Mouse (Mus musculus): ENCODE data around the gene Prepl.

The Prepl gene

DNA sequence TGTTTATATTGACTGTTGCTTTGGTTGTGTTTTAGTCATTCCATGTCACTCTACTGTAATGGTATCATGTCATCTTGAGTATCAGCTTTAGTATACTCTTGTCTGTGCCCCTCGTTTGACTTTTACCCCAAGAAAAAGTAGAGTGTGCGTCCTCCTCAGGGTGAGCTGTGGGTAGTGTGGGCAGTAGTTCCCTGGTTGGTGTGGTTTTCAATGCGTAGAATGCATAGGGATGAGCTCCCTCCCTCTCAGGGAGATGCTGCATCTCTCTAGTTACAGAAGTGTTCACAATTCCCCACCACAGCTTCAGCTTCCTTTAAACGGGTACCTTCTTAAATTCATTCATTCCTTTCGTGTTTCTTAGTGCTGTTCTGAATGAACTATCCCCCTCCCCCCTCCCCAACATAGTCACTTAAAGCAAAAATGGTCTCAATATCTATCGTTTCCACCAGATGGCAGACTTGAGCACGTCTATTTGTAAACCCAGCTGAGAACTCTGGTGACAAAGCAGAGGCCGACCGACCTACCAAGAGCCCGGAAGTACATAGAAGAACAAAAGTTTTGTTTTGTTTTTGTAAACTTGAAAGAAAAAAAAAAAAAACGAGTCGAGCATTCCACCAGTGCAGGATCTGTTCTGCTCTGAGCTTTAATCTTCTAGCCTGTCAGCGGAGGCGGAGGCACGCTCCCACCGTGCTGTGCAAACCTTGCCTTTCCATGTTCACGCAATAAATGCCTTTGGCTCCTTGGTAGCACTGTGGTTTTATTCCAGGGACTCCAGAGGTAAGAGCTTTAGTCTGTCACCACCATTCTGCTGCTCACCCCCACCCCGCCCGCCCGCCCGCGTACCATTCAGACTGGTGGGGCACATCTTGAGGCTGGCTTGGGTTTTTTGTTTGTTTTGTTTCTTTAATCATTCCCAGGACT is 66.5 kb downstream of the Prepl start:
- peak; percentile 60 to 76 for DNase-seq (ENCODE audit: low spot score in 2 of 2)

DNA sequence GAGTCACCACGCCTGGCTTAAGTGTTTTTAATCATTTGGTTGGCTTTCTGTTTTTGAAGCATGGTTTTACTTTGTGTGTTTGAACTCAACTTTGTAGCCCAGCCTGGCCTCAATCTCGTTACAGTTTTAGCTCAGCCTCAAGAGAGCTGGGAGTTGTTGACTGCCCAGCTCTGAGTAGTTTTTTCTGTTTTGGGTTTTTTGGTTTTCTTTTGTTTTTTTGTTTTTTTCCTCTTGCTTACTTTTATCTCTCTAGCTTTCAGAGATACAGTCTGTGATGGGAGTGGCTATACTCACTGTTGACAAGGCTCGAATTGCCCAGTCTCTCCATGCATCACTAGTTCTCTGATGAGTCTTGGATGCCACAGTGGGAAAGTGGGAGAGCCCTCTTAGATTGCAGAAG is 69.7 kb downstream of the Prepl start:
- no peak for DNase-seq (ENCODE audit: low spot score in 2 of 2)

DNA sequence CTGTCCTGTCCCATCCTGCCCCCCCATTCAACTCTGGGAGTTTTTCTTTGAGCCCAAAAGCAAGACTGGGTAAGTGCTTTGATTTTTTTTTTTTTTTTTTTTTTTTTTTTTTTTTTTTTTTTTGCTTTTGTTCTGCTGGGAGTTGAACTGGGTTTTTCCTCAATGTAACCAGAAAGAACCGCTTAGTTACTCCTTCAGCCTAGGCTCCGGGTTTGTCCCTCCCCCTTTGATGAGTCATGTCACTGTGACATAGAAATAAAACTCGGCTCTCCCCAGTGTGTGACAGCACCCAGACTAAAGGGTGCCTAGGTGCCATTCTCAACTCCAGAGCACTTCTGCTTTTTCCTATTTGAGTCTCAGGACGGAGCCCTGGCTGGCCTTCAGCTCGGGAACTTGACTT is 71.2 kb downstream of the Prepl start:
- DNase-seq (ENCODE audit: low spot score in 2 of 2), result no peak

DNA sequence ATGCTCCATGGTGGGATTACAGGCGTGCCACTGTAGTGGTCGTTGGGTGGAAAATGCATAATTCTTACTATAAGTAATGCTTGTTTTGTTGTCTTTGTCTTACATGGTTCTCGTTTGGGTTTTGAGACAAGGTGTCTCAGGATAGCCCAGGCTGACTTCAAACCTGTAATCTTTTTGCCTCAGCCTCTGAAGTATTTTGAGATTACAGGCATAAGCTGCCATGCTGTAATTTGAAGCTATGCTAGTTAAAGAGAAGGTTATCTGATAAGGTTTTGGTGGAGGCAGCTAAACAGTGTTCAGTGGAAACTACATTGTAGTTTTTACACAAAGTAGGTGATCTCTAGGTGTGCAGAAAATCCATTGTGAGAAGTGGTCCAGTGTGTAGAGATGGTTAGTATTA is 71.7 kb downstream of the Prepl start:
- no peak for DNase-seq (ENCODE audit: low spot score in 2 of 2)

DNA sequence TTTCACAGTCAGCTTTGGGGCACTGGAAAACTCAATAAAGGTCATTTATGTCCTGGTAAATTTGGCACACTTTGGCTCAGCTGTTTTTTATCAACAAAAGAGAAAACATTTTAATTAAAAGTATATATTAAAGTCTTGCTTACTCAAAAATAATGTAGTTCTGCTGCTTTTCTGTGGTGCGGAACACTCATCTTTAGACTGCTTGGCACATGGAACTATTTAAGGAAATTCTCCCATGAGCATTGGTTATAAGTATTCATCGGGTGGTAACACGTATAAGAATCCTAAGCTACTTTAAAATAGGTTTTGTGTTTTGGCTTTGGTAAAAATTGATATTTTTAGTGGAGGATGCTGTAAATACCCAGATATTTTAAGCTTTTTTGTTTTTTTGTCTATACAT is 75.4 kb downstream of the Prepl start:
- no peak for DNase-seq (ENCODE audit: low spot score in 2 of 2)

DNA sequence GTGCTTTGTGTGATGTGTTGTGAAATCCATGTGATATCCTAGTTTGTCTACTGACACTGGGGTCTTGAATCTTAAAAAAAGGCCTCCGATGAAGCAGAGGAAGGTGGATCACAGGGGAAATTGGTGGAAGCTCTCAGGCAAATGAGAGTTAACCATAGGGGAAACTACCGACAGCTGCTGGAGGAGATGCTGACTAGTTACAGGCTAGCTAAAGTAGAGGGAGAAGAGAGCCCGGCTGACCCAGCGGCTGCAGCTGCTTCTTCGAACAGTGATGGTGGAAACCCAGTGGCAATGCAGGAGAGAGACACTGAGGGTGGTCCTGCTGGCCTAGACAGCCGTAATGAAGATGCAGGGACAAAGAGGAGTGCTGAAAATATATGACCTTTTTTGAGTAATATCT is 76.6 kb downstream of the Prepl start:
- no peak for DNase-seq (ENCODE audit: low spot score in 2 of 2)

Measured in thymus, postnatal 10 days (tissue).